Mouse (Mus musculus) limb, embryonic 11.5 days (tissue): ENCODE measurements around the gene Rab44. TPM values are rescaled to one million over a fixed set of nuclear protein-coding genes. Genes with fewer than 3 reads are reported as not detected.

Source experiments
- ATAC-seq: fragments of 200-750 bp; cut with Nextera tagmentation; 2 replicates; pipeline ENCODE4 v1.8.0; 2017; ENCODE audit warnings: low read depth; ENCODE audit not compliant: insufficient number of reproducible peaks, low FRiP score, low TSS enrichment
- DNase-seq: peaks from one replicate; pipeline ENCODE4 v3.0.0-alpha.2; 2015; ENCODE audit warnings: low spot score
- H3K27ac ChIP-seq: fragments of 300-500 bp; sonication (generic); replicated peaks from 2 replicates; pipeline ENCODE4 v1.5.1; 2014; ENCODE audit warnings: low read depth, mild to moderate bottlenecking, low read length
- H3K27me3 ChIP-seq: fragments of 300-500 bp; sonication (generic); 2 replicates; pipeline ENCODE4 v1.6.1; 2014; ENCODE audit warnings: mild to moderate bottlenecking, low read length, mixed read lengths; ENCODE audit not compliant: control insufficient read depth, insufficient read depth
- H3K36me3 ChIP-seq: fragments of 300-500 bp; sonication (generic); 2 replicates; pipeline ENCODE4 v1.6.1; 2014; ENCODE audit warnings: mild to moderate bottlenecking, low read length, moderate library complexity, mixed read lengths; ENCODE audit not compliant: control insufficient read depth, insufficient read depth
- H3K4me1 ChIP-seq: fragments of 300-500 bp; sonication (generic); 2 replicates; pipeline ENCODE4 v1.6.1; 2014; ENCODE audit warnings: low read length, mixed read lengths; ENCODE audit not compliant: control insufficient read depth, insufficient read depth
- H3K4me2 ChIP-seq: fragments of 300-500 bp; sonication (generic); 2 replicates; pipeline ENCODE4 v1.6.1; 2014; ENCODE audit warnings: low read depth, mild to moderate bottlenecking, moderate library complexity; ENCODE audit not compliant: severe bottlenecking
- H3K4me3 ChIP-seq: fragments of 300-500 bp; sonication (generic); 2 replicates; pipeline ENCODE4 v1.5.1; 2014; ENCODE audit warnings: low read depth, low read length
- H3K9ac ChIP-seq: fragments of 300-500 bp; sonication (generic); 2 replicates; pipeline ENCODE4 v1.6.1; 2014; ENCODE audit warnings: mild to moderate bottlenecking, low read length
- H3K9me3 ChIP-seq: fragments of 300-500 bp; sonication (generic); 2 replicates; pipeline ENCODE4 v1.6.1; 2016; ENCODE audit warnings: low read length; ENCODE audit not compliant: control insufficient read depth
- WGBS: fragments of 180-500 bp; shearing (Covaris S2); extraction: QIAGEN DNeasy Blood & Tissue Kit; methylation state at CpG from one replicate; pipeline ENCODE4 v1.1.7; 2014; 5-methylcytosine and 5-hydroxymethylcytosine counted together
- polyA plus RNA-seq: library from polyadenylated mRNA; unstranded; fragments of >200 nt; fragmentation: Nextera tagmentation; extraction: Ambion mirVana; gene quantifications from 2 replicates; pipeline ENCODE4 v1.2.1, GENCODE M21; 2014

Rab44 gene
- polyA plus RNA-seq, 1 experiment from 2014 or later = not detected

DNA sequence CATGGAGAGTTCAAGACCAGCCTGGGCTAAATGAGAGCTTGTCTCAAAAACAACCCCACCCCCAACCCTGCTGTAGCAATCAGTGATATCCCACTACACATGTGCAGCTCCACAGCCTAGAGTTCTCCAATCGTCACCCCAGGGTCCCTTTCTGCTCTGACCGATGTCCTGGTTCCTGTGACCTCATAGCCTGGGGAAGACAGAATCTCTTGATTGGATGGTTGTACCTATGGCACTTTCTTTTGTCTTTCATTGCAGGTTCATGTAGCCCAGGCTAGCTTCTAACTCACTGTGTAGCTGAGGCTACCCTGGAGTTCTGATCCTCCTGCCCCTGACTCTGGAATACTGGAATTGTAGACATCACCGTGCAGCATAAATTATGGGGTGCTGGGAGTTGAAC lies 12.6 kb downstream of the Rab44 start:
- no peak overlapping the region for H3K27ac ChIP-seq
- H3K9ac ChIP-seq = no peak overlapping the region
- WGBS = 89% methylated on average over 3 of the region's 3 CpGs
- no peak for DNase-seq
- ATAC-seq = no peak
- no peak overlapping the region for H3K4me3 ChIP-seq
- H3K36me3 ChIP-seq = no peaks in the 10 kb centered on the region
- H3K27me3 ChIP-seq = no peaks in the 10 kb centered on the region
- no peaks in the 10 kb centered on the region for H3K4me1 ChIP-seq
- H3K9me3 ChIP-seq = no peaks in the 10 kb centered on the region
- no peak overlapping the region for H3K4me2 ChIP-seq

DNA sequence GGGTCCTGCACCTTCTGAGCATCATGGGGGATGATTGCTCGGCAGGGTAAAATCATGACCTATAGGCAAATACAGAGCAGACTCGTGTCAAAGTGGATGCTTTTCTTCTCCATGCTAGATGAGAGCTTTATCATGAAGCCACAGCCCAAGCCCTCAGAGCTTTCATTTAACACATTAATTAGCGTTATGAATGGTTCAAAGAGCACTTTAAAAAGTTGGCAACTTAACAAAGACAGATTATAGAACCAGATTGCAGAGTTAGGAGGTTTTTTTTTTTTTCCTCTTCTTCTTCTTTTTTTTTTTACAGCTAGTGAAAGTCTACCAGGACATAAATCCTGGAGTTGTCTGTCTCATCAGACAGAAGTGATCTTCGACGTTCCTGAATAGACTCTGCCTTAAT lies 15.4 kb downstream of the Rab44 start:
- no peaks in the 10 kb centered on the region for H3K27me3 ChIP-seq
- H3K36me3 ChIP-seq = no peaks in the 10 kb centered on the region
- H3K27ac ChIP-seq = no peak overlapping the region
- WGBS = 71% methylated on average over 5 of the region's 5 CpGs
- no peak overlapping the region for H3K4me3 ChIP-seq
- DNase-seq = no peak
- H3K4me1 ChIP-seq = no peaks in the 10 kb centered on the region
- ATAC-seq = no peak
- no peak overlapping the region for H3K4me2 ChIP-seq
- H3K9ac ChIP-seq = no peak overlapping the region
- no peaks in the 10 kb centered on the region for H3K9me3 ChIP-seq

DNA sequence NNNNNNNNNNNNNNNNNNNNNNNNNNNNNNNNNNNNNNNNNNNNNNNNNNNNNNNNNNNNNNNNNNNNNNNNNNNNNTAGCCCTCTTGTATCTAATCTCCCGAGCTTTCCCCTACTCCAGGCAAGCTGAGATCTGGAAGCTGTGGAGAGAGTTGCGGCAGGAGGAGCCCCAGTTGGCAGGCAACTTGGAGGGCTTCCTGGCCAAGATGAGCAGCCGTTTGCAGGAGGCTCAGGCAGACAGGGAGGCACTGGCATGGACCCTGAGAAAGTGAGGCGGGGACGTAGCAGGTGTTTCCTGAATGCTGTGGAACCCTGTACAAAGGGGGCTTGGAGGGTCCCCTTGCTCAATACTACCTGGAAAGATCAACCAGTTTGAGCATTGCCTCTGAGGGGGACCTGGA lies 21.1 kb downstream of the Rab44 start:
- no peak overlapping the region for H3K9ac ChIP-seq
- DNase-seq = no peak
- no peak overlapping the region for H3K27ac ChIP-seq

DNA sequence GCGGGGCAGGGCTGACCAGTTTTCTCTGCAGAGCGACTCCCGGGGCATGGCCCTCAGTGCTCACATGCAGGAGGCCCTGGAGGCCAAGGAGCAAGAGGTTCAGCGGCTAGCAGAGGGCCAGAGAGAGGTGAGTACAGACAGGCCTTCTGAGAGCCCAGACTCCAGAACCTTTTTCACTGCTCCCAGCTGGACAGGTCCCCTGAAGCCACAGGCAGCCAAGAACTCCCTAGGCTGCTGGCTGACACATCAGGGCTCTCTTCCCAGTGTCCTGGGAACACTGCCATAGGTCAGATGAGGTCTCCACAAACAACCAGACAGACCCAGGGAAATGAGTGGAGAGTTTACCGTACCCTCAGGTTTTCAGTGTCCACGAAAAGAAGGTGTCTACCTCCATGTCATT lies 22.3 kb downstream of the Rab44 start:
- no peak for ATAC-seq
- Histone ChIP-seq H3K27me3 (no peaks in the 10 kb centered on the region), H3K4me2 (no peak overlapping the region), H3K4me3 (no peak overlapping the region), H3K9ac (no peak overlapping the region), H3K36me3 (no peaks in the 10 kb centered on the region), H3K27ac (no peak overlapping the region), H3K4me1 (no peaks in the 10 kb centered on the region), H3K9me3 (no peaks in the 10 kb centered on the region)
- no peak for DNase-seq
- WGBS = 65% methylated on average over 6 of the region's 6 CpGs

More for the DNA sequence above, 21.1 kb downstream of the Rab44 start:
- H3K27me3 ChIP-seq = no peaks in the 10 kb centered on the region
- no peaks in the 10 kb centered on the region for H3K36me3 ChIP-seq
- WGBS = 75% methylated on average over 5 of the region's 5 CpGs
- no peak overlapping the region for H3K4me3 ChIP-seq
- no peak for ATAC-seq
- H3K9me3 ChIP-seq = no peaks in the 10 kb centered on the region
- no peaks in the 10 kb centered on the region for H3K4me1 ChIP-seq
- H3K4me2 ChIP-seq = no peak overlapping the region

DNA sequence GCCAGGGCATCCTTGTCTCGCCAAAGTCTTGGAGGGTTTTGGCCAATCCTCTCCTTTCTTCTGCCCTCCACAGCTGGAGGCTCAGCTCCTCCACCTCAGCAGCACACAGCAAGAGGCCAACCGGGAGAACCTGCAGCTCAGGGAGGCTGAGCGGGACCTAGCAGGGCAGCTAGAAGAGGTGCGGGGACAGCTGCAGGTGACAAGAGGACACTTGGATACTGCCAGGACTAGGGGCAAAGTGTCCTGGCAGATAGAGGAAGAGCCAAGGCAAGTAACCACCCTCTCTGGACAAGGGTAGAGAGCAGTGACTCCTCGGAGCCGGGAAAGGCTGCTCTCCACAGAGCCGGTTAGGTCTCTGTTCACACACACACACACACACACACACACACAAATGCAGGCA lies 24.0 kb downstream of the Rab44 start:
- no peaks in the 10 kb centered on the region for H3K4me1 ChIP-seq
- no peaks in the 10 kb centered on the region for H3K36me3 ChIP-seq
- ATAC-seq (no peak), DNase-seq (no peak)
- no peak overlapping the region for H3K9ac ChIP-seq
- no peak overlapping the region for H3K4me2 ChIP-seq
- H3K27me3 ChIP-seq = no peaks in the 10 kb centered on the region
- H3K4me3 ChIP-seq = no peak overlapping the region
- H3K9me3 ChIP-seq = no peaks in the 10 kb centered on the region
- no peak overlapping the region for H3K27ac ChIP-seq
- WGBS = 74% methylated on average over 7 of the region's 7 CpGs

DNA sequence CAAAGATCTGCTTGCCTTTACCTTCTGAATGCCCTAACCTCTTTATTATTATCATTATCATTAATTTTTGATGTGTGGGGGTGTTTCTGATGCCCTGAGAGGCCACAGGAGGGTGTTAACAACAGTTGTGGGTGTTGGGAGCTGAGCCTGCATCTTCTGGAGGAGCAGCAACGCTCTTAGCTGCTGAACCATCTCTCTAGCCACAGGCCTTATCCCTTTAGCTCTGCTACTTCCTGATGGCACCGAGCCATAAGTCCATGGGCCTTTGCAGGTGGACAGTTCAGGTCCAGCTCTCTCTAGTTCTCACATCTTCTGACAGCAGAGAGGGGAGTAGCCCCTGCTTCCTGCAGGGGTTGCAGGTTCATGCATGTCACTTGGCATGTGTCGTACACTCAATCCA lies 27.6 kb downstream of the Rab44 start:
- H3K4me3 ChIP-seq = no peak overlapping the region
- no peak for ATAC-seq
- no peaks in the 10 kb centered on the region; the same call in 1 of the 2 replicates for H3K9me3 ChIP-seq
- H3K36me3 ChIP-seq = no peaks in the 10 kb centered on the region
- no peak overlapping the region for H3K4me2 ChIP-seq
- 92% methylated on average over 3 of the region's 3 CpGs for WGBS
- no peak overlapping the region for H3K27ac ChIP-seq
- H3K9ac ChIP-seq = no peak overlapping the region
- H3K4me1 ChIP-seq = no peaks in the 10 kb centered on the region
- no peak for DNase-seq
- H3K27me3 ChIP-seq = no peaks in the 10 kb centered on the region

DNA sequence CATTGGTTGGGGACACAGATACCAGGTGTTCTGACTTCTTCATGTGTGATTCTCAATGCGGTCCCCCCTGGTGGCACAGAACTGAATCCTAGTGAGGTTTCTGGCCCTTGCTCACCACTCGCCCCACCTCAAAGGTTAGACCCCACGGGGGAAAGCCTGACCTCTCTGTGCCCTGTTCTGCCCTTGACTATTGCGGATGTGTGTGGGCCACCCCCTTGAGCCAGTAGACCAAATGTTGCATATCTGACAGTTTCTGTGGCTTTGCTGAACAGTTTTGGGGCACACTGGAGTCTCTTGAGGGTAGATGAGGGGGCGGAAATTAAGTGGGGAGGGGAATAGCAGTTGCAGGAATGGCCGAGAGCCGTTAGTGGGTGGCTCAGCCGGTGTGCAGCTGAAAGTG lies 29.3 kb downstream of the Rab44 start:
- Histone ChIP-seq H3K4me2 (no peak overlapping the region), H3K27me3 (no peaks in the 10 kb centered on the region), H3K27ac (no peak overlapping the region), H3K9me3 (no peaks in the 10 kb centered on the region; the same call in 1 of the 2 replicates), H3K4me1 (no peaks in the 10 kb centered on the region), H3K9ac (no peak overlapping the region), H3K4me3 (no peak overlapping the region), H3K36me3 (no peaks in the 10 kb centered on the region)
- no peak for ATAC-seq
- WGBS = 84% methylated on average over 8 of the region's 8 CpGs
- DNase-seq = no peak

DNA sequence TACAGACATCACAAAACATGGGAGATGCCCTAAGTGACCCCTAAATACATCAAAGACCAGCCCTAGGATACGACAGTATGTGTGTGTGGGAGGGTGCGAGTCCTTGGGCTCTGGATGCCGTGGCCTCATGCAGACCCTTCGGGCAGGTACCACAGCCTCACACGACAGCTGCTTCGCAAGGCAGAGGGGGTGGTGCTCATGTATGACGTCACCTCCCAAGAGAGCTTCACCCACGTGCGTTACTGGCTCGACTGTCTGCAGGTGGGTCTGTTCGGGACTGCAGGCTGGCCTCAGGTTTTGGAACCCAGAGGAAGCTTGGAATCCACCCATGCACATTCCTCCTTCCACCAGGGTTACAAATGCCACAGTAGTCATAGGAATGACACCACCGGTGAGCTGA lies 31.2 kb downstream of the Rab44 start:
- DNase-seq (no peak), ATAC-seq (no peak)
- Histone ChIP-seq H3K36me3 (no peaks in the 10 kb centered on the region), H3K4me2 (no peak overlapping the region), H3K9ac (no peak overlapping the region), H3K27me3 (no peaks in the 10 kb centered on the region), H3K27ac (no peak overlapping the region), H3K4me1 (no peaks in the 10 kb centered on the region), H3K4me3 (no peak overlapping the region), H3K9me3 (no peaks in the 10 kb centered on the region; the same call in 1 of the 2 replicates)
- WGBS = 89% methylated on average over 12 of the region's 12 CpGs

DNA sequence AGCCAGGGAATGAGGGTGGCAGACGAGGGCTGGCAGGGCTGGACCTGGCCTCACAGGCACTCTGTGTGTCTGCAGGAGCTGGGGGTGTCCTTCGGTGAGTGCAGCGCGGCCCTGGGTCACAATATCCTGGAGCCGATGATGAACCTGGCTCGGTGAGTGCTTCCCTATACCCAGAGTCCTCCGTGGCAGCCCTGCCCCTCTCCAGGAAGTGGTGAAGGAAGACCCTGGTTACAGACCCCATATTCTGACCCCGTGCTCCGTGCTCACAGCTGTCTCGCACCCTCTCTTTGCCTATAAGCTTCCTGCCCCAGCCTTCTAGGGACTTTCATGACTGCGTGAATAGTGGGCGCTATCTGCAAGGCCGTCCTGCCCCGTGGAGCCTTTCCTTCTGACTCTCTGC lies 33.3 kb downstream of the Rab44 start:
- Histone ChIP-seq H3K4me1 (no peaks in the 10 kb centered on the region), H3K9me3 (no peaks in the 10 kb centered on the region; the same call in 1 of the 2 replicates), H3K27ac (no peak overlapping the region), H3K4me2 (no peak overlapping the region), H3K36me3 (no peaks in the 10 kb centered on the region), H3K4me3 (no peak overlapping the region), H3K9ac (no peak overlapping the region), H3K27me3 (no peaks in the 10 kb centered on the region)
- no peak for ATAC-seq
- 78% methylated on average over 14 of the region's 14 CpGs for WGBS
- DNase-seq = no peak
